Mouse (Mus musculus) frontal cortex, adult (tissue): ENCODE measurements around the gene Aven.

Experiments used
- ATAC-seq: cut with Nextera tagmentation; 2 replicates; pipeline ENCODE4 v1.9.2; 2017; ENCODE audit warnings: mild to moderate bottlenecking, moderate library complexity, mixed read lengths; ENCODE audit not compliant: low TSS enrichment

The Aven gene

DNA sequence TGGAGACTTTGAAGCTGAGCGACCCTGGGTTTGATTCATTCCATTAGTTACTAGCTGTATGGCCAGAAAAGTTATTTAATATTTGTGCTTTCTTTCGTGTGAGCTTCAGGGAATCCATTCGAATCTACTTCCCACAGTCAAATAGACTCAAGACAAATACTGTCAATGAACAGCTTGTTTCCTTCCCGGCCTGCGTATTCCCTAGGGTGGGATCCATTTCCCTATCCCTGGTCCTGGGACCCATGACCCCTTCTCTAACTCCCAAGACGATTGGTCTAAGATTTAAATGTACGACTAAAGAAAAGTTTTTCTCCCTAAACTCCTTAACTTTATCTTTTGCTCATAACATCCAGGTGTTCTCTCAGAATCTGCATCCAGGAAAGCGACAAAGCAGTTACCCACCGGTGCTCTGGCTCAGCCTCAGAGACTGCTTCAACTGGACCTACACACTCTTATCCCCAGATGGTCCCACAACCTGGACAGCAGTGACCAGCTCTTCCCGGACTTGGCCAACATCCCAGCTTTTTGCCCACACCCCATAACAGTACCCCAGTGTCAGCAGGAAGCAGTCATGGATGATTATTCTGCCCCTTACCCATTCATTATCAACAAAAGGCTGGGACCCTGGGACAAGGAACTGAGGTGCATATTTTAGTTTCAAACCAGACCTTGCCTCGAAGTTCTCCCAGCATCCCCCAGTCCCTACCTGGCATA lies 2.1 kb upstream of the Aven start:
- no peak for ATAC-seq

DNA sequence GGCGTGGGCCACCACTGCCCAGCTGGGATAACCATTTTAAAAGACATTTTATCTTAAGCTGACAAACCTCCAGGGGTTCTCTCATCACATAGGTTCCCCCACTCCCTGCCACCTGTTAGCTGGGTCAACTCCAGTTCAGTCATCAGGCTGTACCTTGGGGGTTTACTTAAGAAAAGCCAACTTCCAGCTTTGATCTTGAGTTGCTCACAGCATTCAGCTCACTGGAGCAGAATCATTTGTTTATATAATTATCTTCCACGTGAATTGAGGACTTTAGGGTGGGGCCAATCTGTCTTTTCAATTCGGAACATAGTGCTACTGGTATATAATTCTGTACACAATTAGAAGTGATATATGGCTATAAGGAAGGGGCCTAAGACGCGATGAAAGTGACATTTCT lies 1.1 kb upstream of the Aven start:
- no peak for ATAC-seq

- ATAC-seq: peak; percentile 18; the same call in 1 of the 2 replicates
These were observed 321 bp upstream of the Aven start for GRCm38 (mm10) chr2:112492431-112492855.

- ATAC-seq: no peak; the same call in 1 of the 2 replicates
These were observed 936 bp downstream of the Aven start for GRCm38 (mm10) chr2:112493539-112494260.

DNA sequence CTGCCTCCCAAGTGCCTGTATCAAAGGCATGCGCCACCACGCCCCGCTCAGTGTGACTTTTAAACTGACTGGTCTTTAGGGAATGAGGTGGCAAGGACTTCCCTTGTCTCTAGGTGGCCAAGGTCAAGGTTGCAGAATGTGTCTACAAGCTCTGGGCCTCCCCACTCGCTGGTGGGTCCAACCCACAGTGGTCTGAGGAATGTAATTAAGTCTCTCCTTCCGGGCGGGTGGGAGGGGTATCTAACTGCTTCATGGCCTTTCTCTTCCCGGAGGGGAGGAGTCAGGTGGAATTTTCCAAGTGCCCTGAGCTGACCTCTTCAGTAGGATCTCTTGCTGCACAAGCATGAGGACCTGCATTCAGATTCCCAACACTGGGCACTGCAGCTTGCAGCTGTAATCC lies 5.1 kb downstream of the Aven start:
- ATAC-seq: no peak

GRCm38 (mm10) chr2:112501209-112501608 lies 8.4 kb downstream of the Aven start:
- ATAC-seq: peak; percentile 100

DNA sequence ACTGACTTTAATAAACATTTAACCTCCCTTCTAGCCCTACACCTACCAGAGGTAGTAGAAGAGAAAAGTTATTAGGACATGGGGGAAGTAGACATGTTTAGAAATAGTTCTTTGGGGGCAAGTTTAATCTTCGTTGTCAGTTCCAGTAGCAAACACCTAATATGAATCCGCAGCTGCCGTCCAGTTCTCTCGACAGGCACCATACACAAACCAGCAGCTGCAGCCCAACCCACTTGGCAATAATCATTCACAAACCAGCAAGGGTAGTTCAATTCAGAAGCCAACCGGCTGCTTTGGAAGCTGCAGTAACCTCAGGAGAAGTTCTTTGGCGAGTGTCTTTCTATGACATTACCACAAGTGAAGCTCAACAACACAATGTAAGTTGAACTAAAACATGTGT lies 11.2 kb downstream of the Aven start:
- no peak for ATAC-seq

GRCm38 (mm10) chr2:112506841-112507435 lies 14.2 kb downstream of the Aven start:
- 0 out of 2 replicates have a peak, but pooled peaks have one; percentile 20 for ATAC-seq

DNA sequence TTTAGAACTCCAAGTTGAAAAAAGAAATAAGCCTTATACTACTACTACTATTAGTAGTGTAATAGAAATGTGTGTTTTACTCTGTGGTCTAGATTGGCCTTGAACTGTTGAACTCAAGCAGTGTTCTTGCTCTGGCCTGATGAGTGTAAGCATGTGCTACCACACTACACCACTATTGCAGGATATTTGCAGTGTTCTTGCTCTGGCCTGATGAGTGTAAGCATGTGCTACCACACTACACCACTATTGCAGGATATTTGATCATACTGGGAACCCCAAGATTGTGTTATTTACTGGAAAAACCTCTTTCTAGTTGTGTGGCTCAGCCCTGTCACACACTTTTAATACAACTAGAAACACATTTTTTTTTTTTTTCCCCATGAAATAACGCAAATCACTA lies 14.7 kb downstream of the Aven start:
- no peak for ATAC-seq

DNA sequence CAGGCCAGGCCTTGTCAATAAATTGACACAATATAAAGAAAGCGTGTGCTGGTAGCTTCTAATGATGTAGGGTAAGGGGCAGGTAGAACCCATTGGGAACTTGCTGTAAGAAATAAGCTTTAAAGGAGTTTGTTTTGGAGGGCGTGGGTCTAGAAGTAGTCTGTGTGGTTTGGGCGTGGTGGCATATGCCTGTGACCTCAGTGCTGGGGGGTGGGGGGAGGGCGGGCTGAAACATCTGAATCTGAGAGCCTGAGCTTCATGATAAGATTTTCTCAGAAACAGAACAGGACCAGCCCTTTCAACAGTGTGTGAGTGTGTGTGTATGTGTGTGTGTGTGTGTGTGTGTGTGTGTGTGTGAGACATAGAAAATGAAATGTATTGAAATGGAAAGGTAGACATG lies 17.4 kb downstream of the Aven start:
- no peak for ATAC-seq

DNA sequence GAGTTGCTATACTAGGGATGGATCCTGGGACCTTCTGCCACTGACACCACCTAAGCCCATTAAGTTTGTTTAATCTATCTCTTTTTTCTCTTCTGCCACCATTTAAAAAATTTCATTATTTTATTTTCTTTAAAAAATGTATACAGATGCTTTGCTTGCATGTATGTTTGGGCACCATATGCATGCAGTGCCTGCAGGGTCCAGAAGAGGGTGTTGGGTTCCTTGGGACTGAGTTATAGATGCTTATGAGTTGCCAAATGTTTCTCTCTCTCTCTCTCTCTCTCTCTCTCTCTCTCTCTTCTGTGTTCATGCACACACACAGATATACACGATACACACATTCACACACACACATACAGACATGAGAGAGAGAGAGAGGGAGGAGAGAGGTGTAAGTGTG lies 20.3 kb downstream of the Aven start:
- no peak for ATAC-seq

- no peak for ATAC-seq
These were observed 24.0 kb downstream of the Aven start for GRCm38 (mm10) chr2:112516728-112517127.

DNA sequence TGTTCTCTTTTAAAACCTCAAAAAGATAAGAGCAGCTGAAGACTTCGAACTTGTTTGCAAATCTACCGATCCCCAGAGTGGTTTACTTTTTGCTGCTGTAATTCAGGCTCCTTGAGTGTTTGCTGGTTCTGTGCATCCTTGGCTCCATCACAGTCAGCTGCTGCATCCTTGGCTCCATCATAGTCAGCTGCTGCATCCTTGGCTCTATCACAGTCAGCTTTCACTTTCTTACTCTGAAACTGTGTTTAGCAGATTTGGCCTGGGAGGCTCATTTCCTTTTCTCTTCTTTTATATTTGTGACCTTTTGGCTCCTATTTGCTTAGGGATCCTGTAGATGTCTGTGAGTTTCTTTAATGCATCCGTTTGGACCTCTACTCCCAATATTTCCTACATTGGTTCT lies 24.5 kb downstream of the Aven start:
- no peak for ATAC-seq

DNA sequence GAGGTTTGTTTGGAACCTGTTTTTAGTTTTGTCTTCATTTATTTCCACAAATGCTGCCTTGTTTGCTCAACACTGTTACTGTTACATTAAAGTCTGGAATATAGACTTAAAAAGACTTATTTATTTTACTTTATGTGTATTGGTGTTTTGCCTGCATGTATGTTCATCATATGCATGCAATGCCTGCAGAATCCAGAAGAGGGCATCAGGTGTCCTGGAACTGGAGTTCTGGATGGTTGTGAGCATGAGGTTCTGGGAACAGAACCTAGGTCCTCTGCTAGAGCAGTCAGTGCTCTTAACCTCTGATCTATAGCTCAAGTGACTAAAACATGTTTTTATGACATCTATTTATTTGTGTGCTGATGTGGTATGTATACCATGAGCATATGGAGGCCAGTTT lies 25.8 kb downstream of the Aven start:
- ATAC-seq: no peak

DNA sequence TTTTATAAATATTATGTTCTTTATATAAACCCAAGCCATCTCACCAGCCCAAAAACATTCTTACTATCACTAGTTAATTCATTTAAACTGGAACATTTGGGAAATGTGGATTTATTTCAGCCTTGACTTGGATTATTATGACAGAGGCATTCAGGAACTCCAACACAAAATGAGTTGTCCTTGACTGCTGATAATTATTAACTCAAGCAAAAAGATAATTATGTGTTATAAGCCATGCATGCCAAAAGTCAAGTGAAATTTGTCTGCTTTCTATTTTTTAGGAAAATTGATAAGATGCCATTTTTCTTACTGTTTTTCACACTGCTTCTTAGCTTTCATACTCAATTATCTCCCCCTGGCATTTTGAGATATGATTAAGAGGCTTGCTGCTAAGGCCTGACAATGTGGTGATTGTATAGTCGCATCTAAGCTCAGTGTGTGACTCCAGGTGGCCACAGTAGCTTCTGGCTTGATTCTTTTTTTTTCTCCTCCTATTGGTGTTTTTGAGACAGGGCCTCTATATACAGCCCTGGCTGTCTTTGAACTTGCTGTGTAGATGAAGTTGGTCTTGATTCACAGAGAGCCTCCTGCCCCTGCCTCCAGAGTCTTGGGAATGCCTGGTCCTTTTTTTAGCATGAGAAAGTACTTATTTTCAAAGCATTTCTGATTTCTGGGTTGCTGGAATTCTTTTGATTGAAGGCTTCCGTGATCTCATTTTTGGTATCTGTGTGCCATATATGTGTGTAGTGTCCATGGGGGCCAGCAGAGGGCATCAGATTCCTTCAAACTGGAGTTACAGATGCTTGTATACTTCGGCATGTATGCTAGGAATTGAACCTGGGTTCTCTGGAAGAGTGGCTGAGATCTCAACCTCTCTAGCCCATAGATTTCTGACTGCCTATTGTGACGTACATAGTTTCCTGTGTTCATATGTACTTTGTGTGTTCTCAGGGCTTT lies 28.0 kb downstream of the Aven start:
- ATAC-seq: no peak

- ATAC-seq: peak; percentile 97
These were observed 34.2 kb downstream of the Aven start for GRCm38 (mm10) chr2:112526933-112527332.

DNA sequence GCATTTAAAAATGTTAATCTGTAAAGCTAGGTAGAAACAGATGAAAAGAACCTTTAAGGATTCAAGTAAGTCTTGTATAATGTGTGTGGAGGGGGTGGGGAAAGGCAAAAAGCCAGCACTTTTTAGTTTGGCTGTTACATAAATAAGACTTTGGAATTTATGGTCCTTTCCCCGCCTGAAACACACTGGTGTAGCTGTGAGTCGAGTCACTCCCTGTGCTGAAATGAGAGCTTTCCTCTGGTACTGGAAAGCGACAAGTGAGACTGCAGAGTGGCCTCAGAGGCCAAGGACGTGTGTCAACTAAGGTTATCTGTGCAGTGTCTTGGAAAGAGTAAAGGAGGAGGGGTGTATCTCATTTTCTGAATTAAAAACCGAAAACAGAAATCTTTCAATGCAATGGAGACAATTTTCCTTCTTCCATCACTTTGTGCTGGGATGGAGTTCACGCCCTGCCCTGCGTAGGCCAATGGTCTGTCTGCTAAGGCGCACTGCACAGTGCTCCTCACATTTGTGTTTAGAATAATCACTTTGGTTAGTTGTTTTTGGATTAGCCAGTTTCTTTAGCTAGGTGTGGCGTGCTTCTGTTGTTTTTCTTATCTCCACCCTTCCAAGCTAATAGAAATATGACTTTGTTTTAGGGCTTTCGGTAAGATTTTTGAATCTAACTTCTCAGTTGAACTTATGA lies 40.2 kb downstream of the Aven start:
- no peak for ATAC-seq

DNA sequence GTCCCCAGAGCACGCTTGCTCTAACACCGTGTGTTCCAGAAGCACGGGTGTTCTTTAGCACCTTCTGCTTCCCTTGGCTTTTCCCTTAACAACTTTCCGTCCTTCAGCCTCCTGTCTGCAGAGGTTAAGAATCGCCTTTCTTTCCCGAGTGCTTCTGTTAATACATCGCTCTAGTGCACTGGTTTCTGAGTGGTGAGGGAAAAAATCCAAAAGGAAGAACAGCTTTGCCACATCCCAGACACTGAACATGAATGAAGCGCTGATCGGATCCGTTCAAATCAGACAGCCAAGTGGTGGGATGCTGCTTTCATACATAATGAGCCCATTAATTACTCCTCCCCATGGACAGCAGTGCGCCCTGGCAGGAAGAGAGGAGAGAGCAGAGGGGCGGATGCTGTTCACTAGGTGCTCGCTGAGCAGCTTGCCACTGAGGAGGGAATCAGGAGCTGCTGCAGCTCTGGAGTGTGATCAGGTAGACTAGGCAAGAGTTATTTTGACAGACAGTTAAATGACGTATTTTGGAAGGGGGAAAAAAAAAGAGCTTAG lies 42.0 kb downstream of the Aven start:
- ATAC-seq: peak; percentile 56

GRCm38 (mm10) chr2:112538783-112539182 lies 46.0 kb downstream of the Aven start:
- ATAC-seq: peak; percentile 70; the same call in 1 of the 2 replicates

GRCm38 (mm10) chr2:112541695-112542285 lies 49.0 kb downstream of the Aven start:
- peak; percentile 68 for ATAC-seq
